Mouse (Mus musculus) liver, embryonic 16.5 days (tissue): ENCODE data around the gene Dgcr6. TPM values are rescaled to one million over a fixed set of nuclear protein-coding genes. Genes with fewer than 3 reads are reported as not detected.

Experiments used
- ATAC-seq: fragments of 200-750 bp; cut with Nextera tagmentation; 2 replicates; pipeline ENCODE4 v1.8.0; 2017; ENCODE audit warnings: low read depth, mild to moderate bottlenecking, moderate number of reproducible peaks, moderate library complexity
- H3K27ac ChIP-seq: fragments of 300-500 bp; sonication (generic); 2 replicates; pipeline ENCODE4 v1.5.1; 2014; ENCODE audit warnings: mild to moderate bottlenecking, low read length
- H3K27me3 ChIP-seq: fragments of 300-500 bp; sonication (generic); 2 replicates; pipeline ENCODE4 v1.6.1; 2014; ENCODE audit warnings: low read depth, low read length, mixed read lengths; ENCODE audit not compliant: control insufficient read depth, insufficient read depth
- H3K36me3 ChIP-seq: fragments of 300-500 bp; sonication (generic); 2 replicates; pipeline ENCODE4 v1.6.1; 2014; ENCODE audit warnings: mild to moderate bottlenecking; ENCODE audit not compliant: control insufficient read depth, insufficient read depth
- H3K4me1 ChIP-seq: fragments of 300-500 bp; sonication (generic); 2 replicates; pipeline ENCODE4 v1.6.1; 2014; ENCODE audit warnings: low read depth, low read length, mixed read lengths; ENCODE audit not compliant: control insufficient read depth
- H3K4me2 ChIP-seq: fragments of 300-500 bp; sonication (generic); 2 replicates; pipeline ENCODE4 v1.6.1; 2014; ENCODE audit warnings: low read depth, low read length, mixed read lengths
- H3K4me3 ChIP-seq: fragments of 300-500 bp; sonication (generic); 2 replicates; pipeline ENCODE4 v1.5.1; 2014; ENCODE audit warnings: low read depth, mild to moderate bottlenecking, low read length
- H3K9ac ChIP-seq: fragments of 300-500 bp; sonication (generic); 2 replicates; pipeline ENCODE4 v1.6.1; 2014; ENCODE audit warnings: low read depth, low read length
- H3K9me3 ChIP-seq: fragments of 300-500 bp; sonication (generic); replicated peaks from 2 replicates; pipeline ENCODE4 v1.6.1; 2016; ENCODE audit warnings: low read length; ENCODE audit not compliant: control insufficient read depth
- WGBS: fragments of 180-500 bp; shearing (Covaris S2); extraction: QIAGEN DNeasy Blood & Tissue Kit; methylation state at CpG from one replicate; pipeline ENCODE4 v1.1.7; 2014; ENCODE audit not compliant: insufficient replicate concordance; 5-methylcytosine and 5-hydroxymethylcytosine counted together
- polyA plus RNA-seq: library from polyadenylated mRNA; unstranded; fragments of >200 nt; fragmentation: Nextera tagmentation; extraction: Ambion mirVana; gene quantifications from 2 replicates; pipeline ENCODE4 v1.2.1, GENCODE M21; 2015

Dgcr6 gene
- polyA plus RNA-seq, 1 experiment from 2014 or later: 17.1 TPM

- no peaks in the 10 kb centered on the region; the same call in 1 of the 2 replicates for H3K4me1 ChIP-seq
- no peaks in the 10 kb centered on the region for H3K27me3 ChIP-seq
- no peak overlapping the region for H3K4me2 ChIP-seq
- H3K9ac ChIP-seq: no peak overlapping the region
- 0 out of 2 replicates have a peak, but pooled peaks cover 2% of the 10 kb centered on the region for H3K9me3 ChIP-seq
- WGBS: 50% methylated on average over 4 of the region's 4 CpGs
- no peak overlapping the region for H3K27ac ChIP-seq
- no peaks in the 10 kb centered on the region for H3K36me3 ChIP-seq
- no peak overlapping the region for H3K4me3 ChIP-seq
- no peak for ATAC-seq
Measured at GRCm38 (mm10) chr16:18034286-18034685, 18.4 kb upstream of the Dgcr6 start.

- no peaks in the 10 kb centered on the region for H3K36me3 ChIP-seq
- no peaks in the 10 kb centered on the region for H3K27me3 ChIP-seq
- no peak overlapping the region for H3K9ac ChIP-seq
- no peaks in the 10 kb centered on the region; the same call in 1 of the 2 replicates for H3K4me1 ChIP-seq
- ATAC-seq: peak; percentile 64
- no peak overlapping the region for H3K4me3 ChIP-seq
- H3K9me3 ChIP-seq: 0 out of 2 replicates have a peak, but pooled peaks cover 2% of the 10 kb centered on the region
- 20% methylated on average over 16 of the region's 16 CpGs for WGBS
- H3K4me2 ChIP-seq: no peak overlapping the region
- no peak overlapping the region for H3K27ac ChIP-seq
Measured at GRCm38 (mm10) chr16:18036425-18036955, 16.2 kb upstream of the Dgcr6 start.

- no peak for ATAC-seq
- no peak overlapping the region for H3K4me2 ChIP-seq
- H3K27me3 ChIP-seq: no peaks in the 10 kb centered on the region
- H3K27ac ChIP-seq: no peak overlapping the region
- H3K9ac ChIP-seq: no peak overlapping the region
- WGBS: 43% methylated on average over 9 of the region's 9 CpGs
- no peaks in the 10 kb centered on the region for H3K36me3 ChIP-seq
- no peak overlapping the region for H3K4me3 ChIP-seq
- H3K4me1 ChIP-seq: no peaks in the 10 kb centered on the region; the same call in 1 of the 2 replicates
- H3K9me3 ChIP-seq: 0 out of 2 replicates have a peak, but pooled peaks cover 2% of the 10 kb centered on the region
Measured at GRCm38 (mm10) chr16:18037025-18037424, 15.6 kb upstream of the Dgcr6 start.

GRCm38 (mm10) chr16:18044991-18045390 lies 7.7 kb upstream of the Dgcr6 start:
- no peaks in the 10 kb centered on the region for H3K9me3 ChIP-seq
- H3K4me1 ChIP-seq: no peaks in the 10 kb centered on the region
- H3K27ac ChIP-seq: no peak overlapping the region
- H3K4me3 ChIP-seq: no peak overlapping the region
- no peaks in the 10 kb centered on the region for H3K27me3 ChIP-seq
- no peaks in the 10 kb centered on the region for H3K36me3 ChIP-seq
- 65% methylated on average over 10 of the region's 10 CpGs for WGBS
- H3K4me2 ChIP-seq: no peak overlapping the region
- ATAC-seq: no peak
- H3K9ac ChIP-seq: no peak overlapping the region

GRCm38 (mm10) chr16:18047660-18048059 lies 5.0 kb upstream of the Dgcr6 start:
- WGBS: 5% methylated on average over 3 of the region's 3 CpGs
- Histone ChIP-seq H3K27me3 (no peaks in the 10 kb centered on the region), H3K4me1 (no peaks in the 10 kb centered on the region), H3K36me3 (no peaks in the 10 kb centered on the region), H3K9me3 (no peaks in the 10 kb centered on the region), H3K27ac (no peak overlapping the region), H3K9ac (no peak overlapping the region), H3K4me2 (no peak overlapping the region), H3K4me3 (no peak overlapping the region)
- no peak for ATAC-seq

GRCm38 (mm10) chr16:18048071-18048470 lies 4.6 kb upstream of the Dgcr6 start:
- no peak for ATAC-seq
- WGBS: 47% methylated on average over 8 of the region's 8 CpGs
- H3K4me1 ChIP-seq: no peaks in the 10 kb centered on the region; the same call in 1 of the 2 replicates
- no peaks in the 10 kb centered on the region for H3K27me3 ChIP-seq
- H3K27ac ChIP-seq: no peak overlapping the region
- H3K9me3 ChIP-seq: no peaks in the 10 kb centered on the region
- no peak overlapping the region for H3K4me3 ChIP-seq
- no peak overlapping the region for H3K4me2 ChIP-seq
- no peak overlapping the region for H3K9ac ChIP-seq
- no peaks in the 10 kb centered on the region for H3K36me3 ChIP-seq

GRCm38 (mm10) chr16:18052322-18052721 lies 338 bp upstream of the Dgcr6 start:
- Histone ChIP-seq H3K36me3 (no peaks in the 10 kb centered on the region), H3K4me1 (no peaks in the 10 kb centered on the region; the same call in 1 of the 2 replicates), H3K9me3 (no peaks in the 10 kb centered on the region), H3K4me2 (no peak overlapping the region), H3K27me3 (no peaks in the 10 kb centered on the region), H3K27ac (no peak overlapping the region), H3K4me3 (no peak overlapping the region), H3K9ac (no peak overlapping the region)
- ATAC-seq: no peak
- 37% methylated on average over 7 of the region's 7 CpGs for WGBS

GRCm38 (mm10) chr16:18056215-18056614 lies 3.6 kb downstream of the Dgcr6 start:
- WGBS: 31% methylated on average over 2 of the region's 2 CpGs
- Histone ChIP-seq H3K4me1 (no peaks in the 10 kb centered on the region; the same call in 1 of the 2 replicates), H3K27me3 (no peaks in the 10 kb centered on the region), H3K36me3 (no peaks in the 10 kb centered on the region), H3K9ac (no peak overlapping the region), H3K9me3 (no peaks in the 10 kb centered on the region), H3K4me2 (no peak overlapping the region), H3K27ac (no peak overlapping the region), H3K4me3 (no peak overlapping the region)
- ATAC-seq: no peak

DNA sequence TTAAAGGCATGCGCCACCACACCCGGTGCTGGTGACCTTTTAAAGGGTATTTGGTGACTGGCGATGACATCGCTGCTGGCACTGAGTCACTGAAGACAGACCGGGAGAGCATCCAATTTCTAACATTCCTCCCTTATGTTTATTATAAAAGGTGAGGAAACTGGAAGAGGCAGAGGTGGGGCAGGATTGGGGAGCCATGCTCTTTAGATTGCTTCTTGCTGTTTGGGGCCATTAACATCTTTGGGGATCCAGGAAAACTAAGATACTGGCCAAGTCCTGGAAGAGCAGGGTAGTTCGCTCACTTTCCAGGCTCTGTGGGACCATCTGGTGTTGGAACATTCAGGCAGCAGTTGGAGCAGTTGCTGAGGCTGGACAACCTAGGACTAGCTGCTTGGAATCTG lies 5.7 kb downstream of the Dgcr6 start:
- Histone ChIP-seq H3K27ac (no peak overlapping the region), H3K36me3 (no peaks in the 10 kb centered on the region), H3K9ac (no peak overlapping the region), H3K4me2 (no peak overlapping the region), H3K4me3 (no peak overlapping the region), H3K9me3 (no peaks in the 10 kb centered on the region), H3K27me3 (no peaks in the 10 kb centered on the region), H3K4me1 (no peaks in the 10 kb centered on the region; the same call in 1 of the 2 replicates)
- no peak for ATAC-seq
- 69% methylated on average over 6 of the region's 6 CpGs for WGBS
